Mouse (Mus musculus) bone marrow, adult 2 months (tissue): ENCODE results near the gene Gnat1. TPM values are rescaled to one million over a fixed set of nuclear protein-coding genes. Genes with fewer than 3 reads are reported as not detected.

Experiments used
- H3K27ac ChIP-seq: fragments of 200-500 bp; 2 replicates; pipeline ENCODE4 v1.5.1; 2012; ENCODE audit warnings: low read depth, mild to moderate bottlenecking, control low read depth, inconsistent platforms, low read length; ENCODE audit not compliant: control insufficient read depth, poor library complexity, insufficient read depth
- H3K4me1 ChIP-seq: fragments of 200-500 bp; 2 replicates; pipeline ENCODE4 v1.6.1; 2011; ENCODE audit warnings: low read length; ENCODE audit not compliant: control insufficient read depth, insufficient read depth
- H3K4me3 ChIP-seq: fragments of 200-500 bp; replicated peaks from 2 replicates; pipeline ENCODE3; 2011; ENCODE audit warnings: mild to moderate bottlenecking, low read depth, low read length, control low read depth; ENCODE audit not compliant: control insufficient read depth
- CTCF ChIP-seq: fragments of 200-500 bp; IDR thresholded peaks from 2 replicates; pipeline ENCODE4 v1.5.1; 2011; ENCODE audit warnings: low read length, control low read depth; ENCODE audit not compliant: control insufficient read depth, insufficient read depth
- POLR2A ChIP-seq: fragments of 200-500 bp; IDR thresholded peaks from 2 replicates; pipeline ENCODE4 v1.6.1; 2011; ENCODE audit warnings: low read depth, mild to moderate bottlenecking, control low read depth, low read length, borderline replicate concordance; ENCODE audit not compliant: control insufficient read depth
- WGBS: fragments of 180-500 bp; shearing (Covaris S2); methylation state at CpG from one replicate; pipeline ENCODE4 v1.1.7; 2018; 5-methylcytosine and 5-hydroxymethylcytosine counted together
- polyA plus RNA-seq: library from polyadenylated mRNA; stranded (reverse); fragments of >200 nt; gene quantifications from 2 replicates; pipeline ENCODE4 v1.2.4, GENCODE M21; 2011; ENCODE audit warnings: low replicate concordance; ENCODE audit not compliant: missing spikeins, insufficient read depth, insufficient read length

The Gnat1 gene
- polyA plus RNA-seq, 1 experiment, result not detected

GRCm38 (mm10) chr9:107703337-107704122 lies 24.0 kb upstream of the Gnat1 start:
- H3K27ac ChIP-seq, result no peak overlapping the region
- H3K4me3 ChIP-seq, result no peak overlapping the region
- TF ChIP-seq POLR2A (no peak), CTCF (no peak)
- WGBS, result 66% methylated on average over 14 of the region's 14 CpGs
- no peaks in the 10 kb centered on the region for H3K4me1 ChIP-seq

- WGBS, result 83% methylated on average over 3 of the region's 3 CpGs
- Histone ChIP-seq H3K27ac (no peak overlapping the region), H3K4me3 (no peak overlapping the region), H3K4me1 (no peaks in the 10 kb centered on the region)
- TF ChIP-seq POLR2A (no peak), CTCF (no peak)
Measured at GRCm38 (mm10) chr9:107702606-107703185, 23.2 kb upstream of the Gnat1 start.

DNA sequence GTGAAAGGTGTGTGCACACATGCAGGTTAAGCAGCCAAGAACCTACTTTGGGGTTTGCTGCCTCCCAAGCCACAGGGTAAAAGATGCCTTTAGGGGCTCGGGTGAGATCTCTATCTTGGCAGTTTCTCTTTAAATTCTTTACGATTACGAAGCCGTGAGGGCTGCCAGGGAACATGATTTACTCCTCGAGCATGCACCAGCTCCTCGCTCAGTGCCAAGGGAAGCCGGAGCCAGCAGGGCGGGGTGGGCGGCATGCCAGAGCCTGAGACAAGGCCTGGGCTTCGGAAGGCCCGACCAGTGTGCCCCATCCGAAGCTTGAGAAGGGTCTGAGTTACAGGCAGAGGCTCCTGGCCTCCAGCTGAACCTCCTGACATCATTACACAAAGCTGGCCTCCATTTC lies 22.1 kb upstream of the Gnat1 start:
- 48% methylated on average over 12 of the region's 12 CpGs for WGBS
- Histone ChIP-seq H3K4me3 (no peak overlapping the region), H3K27ac (no peak overlapping the region), H3K4me1 (no peaks in the 10 kb centered on the region)
- TF ChIP-seq POLR2A (no peak), CTCF (no peak)

DNA sequence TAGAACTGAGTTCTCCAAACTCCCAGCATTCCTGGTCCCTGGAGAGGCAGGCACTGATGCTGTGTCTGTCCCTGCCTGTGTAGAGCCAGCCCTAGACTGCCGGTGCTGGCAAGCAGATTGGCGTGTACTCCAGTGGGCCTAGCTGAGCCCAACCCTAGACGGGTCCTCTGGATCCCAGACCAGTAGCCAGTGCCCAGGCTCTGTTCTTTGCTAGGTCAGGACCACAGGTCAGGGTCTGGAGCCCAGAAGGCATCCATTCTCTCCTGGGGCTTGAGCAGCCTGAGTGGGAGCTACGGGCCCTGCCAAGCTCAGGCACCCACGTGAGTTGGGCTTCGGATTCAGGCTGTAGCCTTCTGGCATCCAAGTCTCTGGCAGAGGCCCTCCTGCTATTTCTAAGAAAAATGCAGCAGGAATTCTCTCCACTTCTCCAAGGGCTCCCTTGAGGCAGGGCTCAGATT lies 20.6 kb upstream of the Gnat1 start:
- TF ChIP-seq POLR2A, result no peak
- no peak for TF ChIP-seq CTCF
- Histone ChIP-seq H3K4me1 (no peaks in the 10 kb centered on the region), H3K27ac (no peak overlapping the region), H3K4me3 (no peak overlapping the region)
- WGBS, result 84% methylated on average over 6 of the region's 6 CpGs

DNA sequence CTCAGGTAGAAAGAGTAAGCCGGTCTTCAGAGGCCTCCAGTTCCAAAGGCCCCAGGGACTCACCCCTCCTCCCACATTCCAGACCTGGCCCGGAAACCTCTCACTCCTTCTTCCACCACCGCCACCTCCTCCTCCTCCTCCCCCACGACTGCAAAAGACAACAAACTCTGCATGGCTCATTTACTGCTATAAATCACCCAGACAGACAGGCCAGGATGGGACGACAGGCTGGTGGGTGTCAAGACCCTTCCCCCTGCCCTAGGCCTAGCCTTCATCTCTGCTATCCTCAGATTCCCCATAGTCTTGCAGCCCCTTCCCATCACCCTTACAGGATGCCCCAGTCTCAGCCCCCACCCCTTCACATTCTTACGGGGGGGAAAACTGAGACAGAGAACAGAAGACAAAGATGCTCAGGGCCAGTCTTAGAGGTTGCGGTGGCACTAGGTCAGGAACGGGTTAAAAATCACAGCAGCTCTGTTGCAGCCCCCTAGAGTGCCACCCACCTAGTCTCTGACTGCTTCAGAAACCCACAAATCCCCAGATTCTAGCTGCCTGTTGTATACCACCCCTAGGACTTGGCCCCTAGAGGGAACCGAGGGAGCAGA lies 20.0 kb upstream of the Gnat1 start:
- Histone ChIP-seq H3K4me3 (no peak overlapping the region), H3K27ac (no peak overlapping the region), H3K4me1 (no peaks in the 10 kb centered on the region)
- TF ChIP-seq CTCF (no peak), POLR2A (no peak)
- 79% methylated on average over 9 of the region's 9 CpGs for WGBS

GRCm38 (mm10) chr9:107698611-107699190 lies 19.2 kb upstream of the Gnat1 start:
- TF ChIP-seq CTCF (no peak), POLR2A (no peak)
- H3K4me3 ChIP-seq, result no peak overlapping the region
- H3K27ac ChIP-seq, result no peak overlapping the region
- 82% methylated on average over 14 of the region's 14 CpGs for WGBS
- no peaks in the 10 kb centered on the region for H3K4me1 ChIP-seq

- no peaks in the 10 kb centered on the region for H3K4me1 ChIP-seq
- no peak for TF ChIP-seq POLR2A
- WGBS, result 83% methylated on average over 14 of the region's 14 CpGs
- H3K27ac ChIP-seq, result no peak overlapping the region
- H3K4me3 ChIP-seq, result no peak overlapping the region
Measured at GRCm38 (mm10) chr9:107697811-107698521, 18.5 kb upstream of the Gnat1 start.
